Mouse (Mus musculus): ENCODE data around the gene Olfr611. TPM values are rescaled to one million over a fixed set of nuclear protein-coding genes. Genes with fewer than 3 reads are reported as not detected.

Olfr611 gene
- polyA plus RNA-seq, 1 experiment from 2014 or later: not detected

Other genes starting within 250 kb of the Olfr611 start
- not detected in 2 replicates for gene Olfr596, start 215.2 kb downstream of the Olfr611 start, polyA plus RNA-seq (2014; fragmentation: Nextera tagmentation; extraction: Ambion mirVana)
- gene Olfr597, start 204.5 kb downstream of the Olfr611 start, polyA plus RNA-seq (2014; fragmentation: Nextera tagmentation; extraction: Ambion mirVana): not detected in 2 replicates
- not detected in 2 replicates for gene Olfr598, start 197.3 kb downstream of the Olfr611 start, polyA plus RNA-seq (2014; fragmentation: Nextera tagmentation; extraction: Ambion mirVana)
- not detected in 2 replicates for gene Olfr599, start 184.9 kb downstream of the Olfr611 start, polyA plus RNA-seq (2014; fragmentation: Nextera tagmentation; extraction: Ambion mirVana)
- not detected in 2 replicates for gene Olfr600, start 171.2 kb downstream of the Olfr611 start, polyA plus RNA-seq (2014; fragmentation: Nextera tagmentation; extraction: Ambion mirVana)
- not detected in 2 replicates for gene Olfr601, start 158.2 kb downstream of the Olfr611 start, polyA plus RNA-seq (2014; fragmentation: Nextera tagmentation; extraction: Ambion mirVana)
- gene Olfr603, start 134.7 kb downstream of the Olfr611 start, polyA plus RNA-seq (2014; fragmentation: Nextera tagmentation; extraction: Ambion mirVana): not detected in 2 replicates
- not detected in 2 replicates for gene Usp17lc, start 105.8 kb downstream of the Olfr611 start, polyA plus RNA-seq (2014; fragmentation: Nextera tagmentation; extraction: Ambion mirVana)
- gene Olfr605, start 75.4 kb downstream of the Olfr611 start, polyA plus RNA-seq (2014; fragmentation: Nextera tagmentation; extraction: Ambion mirVana): not detected in 2 replicates
- gene Olfr606, start 71.8 kb downstream of the Olfr611 start, polyA plus RNA-seq (2014; fragmentation: Nextera tagmentation; extraction: Ambion mirVana): not detected in 2 replicates
- gene Olfr607, start 56.7 kb downstream of the Olfr611 start, polyA plus RNA-seq (2014; fragmentation: Nextera tagmentation; extraction: Ambion mirVana): not detected in 2 replicates
- gene Olfr608, start 51.0 kb downstream of the Olfr611 start, polyA plus RNA-seq (2014; fragmentation: Nextera tagmentation; extraction: Ambion mirVana): not detected in 2 replicates
- gene Olfr609, start 22.8 kb downstream of the Olfr611 start, polyA plus RNA-seq (2014; fragmentation: Nextera tagmentation; extraction: Ambion mirVana): not detected in 2 replicates
- gene Olfr610, start 8.7 kb downstream of the Olfr611 start, polyA plus RNA-seq (2014; fragmentation: Nextera tagmentation; extraction: Ambion mirVana): 0.18 TPM in 1 of 2 replicates, not detected in the other
- gene Olfr612, start 21.9 kb upstream of the Olfr611 start, polyA plus RNA-seq (2014; fragmentation: Nextera tagmentation; extraction: Ambion mirVana): not detected in 2 replicates
- not detected in 2 replicates for gene Olfr613, start 27.2 kb upstream of the Olfr611 start, polyA plus RNA-seq (2014; fragmentation: Nextera tagmentation; extraction: Ambion mirVana)
- 0.06 and 0.14 TPM in 2 replicates for gene Olfr615, start 35.2 kb upstream of the Olfr611 start, polyA plus RNA-seq (2014; fragmentation: Nextera tagmentation; extraction: Ambion mirVana)
- gene Olfr616, start 48.3 kb upstream of the Olfr611 start, polyA plus RNA-seq (2014; fragmentation: Nextera tagmentation; extraction: Ambion mirVana): not detected in 2 replicates
- gene Olfr617, start 52.2 kb upstream of the Olfr611 start, polyA plus RNA-seq (2014; fragmentation: Nextera tagmentation; extraction: Ambion mirVana): not detected in 2 replicates
- not detected in 2 replicates for gene Olfr618, start 69.3 kb upstream of the Olfr611 start, polyA plus RNA-seq (2014; fragmentation: Nextera tagmentation; extraction: Ambion mirVana)
- not detected in 2 replicates for gene Olfr619, start 79.7 kb upstream of the Olfr611 start, polyA plus RNA-seq (2014; fragmentation: Nextera tagmentation; extraction: Ambion mirVana)
- gene Olfr620, start 91.7 kb upstream of the Olfr611 start, polyA plus RNA-seq (2014; fragmentation: Nextera tagmentation; extraction: Ambion mirVana): not detected in 2 replicates
- 0.12 and 0.13 TPM in 2 replicates for gene Olfr622, start 121.9 kb upstream of the Olfr611 start, polyA plus RNA-seq (2014; fragmentation: Nextera tagmentation; extraction: Ambion mirVana)
- gene Olfr623, start 142.9 kb upstream of the Olfr611 start, polyA plus RNA-seq (2014; fragmentation: Nextera tagmentation; extraction: Ambion mirVana): not detected in 2 replicates
- gene Olfr624, start 150.3 kb upstream of the Olfr611 start, polyA plus RNA-seq (2014; fragmentation: Nextera tagmentation; extraction: Ambion mirVana): 0.04 and 0.06 TPM in 2 replicates
- gene Olfr625-ps1, start 161.9 kb upstream of the Olfr611 start, polyA plus RNA-seq (2014; fragmentation: Nextera tagmentation; extraction: Ambion mirVana): not detected in 2 replicates
- gene Olfr243, start 193.8 kb upstream of the Olfr611 start, polyA plus RNA-seq (2014; fragmentation: Nextera tagmentation; extraction: Ambion mirVana): not detected in 2 replicates
- gene Olfr628, start 209.5 kb upstream of the Olfr611 start, polyA plus RNA-seq (2014; fragmentation: Nextera tagmentation; extraction: Ambion mirVana): 0.14 TPM in 1 of 2 replicates, not detected in the other
- gene Olfr629, start 224.1 kb upstream of the Olfr611 start, polyA plus RNA-seq (2014; fragmentation: Nextera tagmentation; extraction: Ambion mirVana): not detected in 2 replicates
- 0.07 TPM in 1 of 2 replicates, not detected in the other for gene Olfr630, start 236.5 kb upstream of the Olfr611 start, polyA plus RNA-seq (2014; fragmentation: Nextera tagmentation; extraction: Ambion mirVana)

Data from embryonic facial prominence, embryonic 14.5 days (tissue).